Comparison of ENCODE assay signal across 19 mouse cellular contexts in the genomic region with DNA sequence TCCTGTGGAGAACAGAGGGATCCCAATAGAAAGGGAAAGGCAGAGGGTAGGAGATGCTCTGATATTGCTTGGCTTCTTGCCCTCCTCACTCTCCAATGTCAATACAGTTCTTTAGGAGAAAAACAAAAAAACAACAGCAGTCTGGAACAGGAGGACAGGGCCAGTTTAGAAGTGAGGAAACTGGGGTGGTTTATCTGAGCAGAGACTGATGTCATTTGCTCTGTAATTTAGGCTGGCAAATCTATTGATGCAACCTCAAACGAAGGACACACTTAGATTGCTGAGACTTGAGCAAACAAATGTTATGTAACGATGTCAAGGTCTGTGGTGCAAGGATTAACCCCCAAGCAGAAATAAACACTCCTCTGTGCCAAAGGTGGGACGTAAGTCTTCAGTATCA.
DNase-seq lines count a peak whose midpoint lies in the region; ATAC-seq and TF ChIP-seq lines count a peak whose summit lies in the region.
"Had no signal": no experiment of that assay in that cellular context is flagged by ENCODE, and none has a peak within 500 bp of the region (broad histone marks: within the 10 kb centered on the region; RNA-seq: fewer than 3 reads in every experiment).

No protein-coding gene starts in this region.

- H3K9me3 ChIP-seq in heart, embryonic 10.5 days = no peaks in the 10 kb centered on the region
- no peaks in the 10 kb centered on the region for H3K9me3 ChIP-seq in liver, postnatal 0 days (ENCODE audit: low read length)
- no peaks in the 10 kb centered on the region for H3K9me3 ChIP-seq in hindbrain, embryonic 11.5 days (ENCODE audit: control insufficient read depth, low read length)
- H3K9me3 ChIP-seq: embryonic facial prominence, embryonic 12.5 days; heart, embryonic 13.5 days; midbrain, embryonic 12.5 days; neural tube, embryonic 12.5 days had no signal

- no peak overlapping the region for H3K9ac ChIP-seq in heart, adult 2 months (ENCODE audit: low read depth, low read length)
- H3K9ac ChIP-seq in liver, postnatal 0 days (replicated peaks) = no peak overlapping the region
- no peak overlapping the region for H3K9ac ChIP-seq in hindbrain, embryonic 11.5 days (ENCODE audit: low read depth, low read length)
- H3K9ac ChIP-seq: embryonic facial prominence, embryonic 12.5 days; heart, embryonic 13.5 days; hindbrain, embryonic 14.5 days; midbrain, embryonic 12.5 days; neural tube, embryonic 12.5 days had no signal

- H3K27ac ChIP-seq in heart, adult 2 months = peak overlapping the region; percentile 11
- H3K27ac ChIP-seq in heart, embryonic 10.5 days = no peak overlapping the region
- peak overlapping the region; percentile 77 for H3K27ac ChIP-seq in liver, postnatal 0 days (ENCODE audit: low read depth)
- H3K27ac ChIP-seq in hindbrain, embryonic 11.5 days (ENCODE audit: low read depth, low read length) = no peak overlapping the region
- H3K27ac ChIP-seq: embryonic facial prominence, embryonic 12.5 days; heart, embryonic 13.5 days; hindbrain, embryonic 14.5 days; macrophage; midbrain, embryonic 12.5 days; neural tube, embryonic 12.5 days had no signal

- TF ChIP-seq EP300 in heart, adult 2 months (IDR thresholded peaks at IDR 0.05; ENCODE audit: insufficient read depth, low read depth, low read length) = no peak
- TF ChIP-seq EP300 in liver, postnatal 0 days (IDR thresholded peaks at IDR 0.05; ENCODE audit: low read depth) = peak; percentile 56; the same call in 1 of the 2 replicates

- ATAC-seq in liver, postnatal 0 days = peak; percentile 94
- no peak for ATAC-seq in hindbrain, embryonic 11.5 days (ENCODE audit: low FRiP score)
- ATAC-seq: forebrain, embryonic 14.5 days had no signal

- H3K36me3 ChIP-seq in heart, adult 2 months (ENCODE audit: control insufficient read depth, insufficient read depth, low read length) = no peaks in the 10 kb centered on the region; the same call in none of the 2 replicates
- no peaks in the 10 kb centered on the region for H3K36me3 ChIP-seq in heart, embryonic 10.5 days
- no peaks in the 10 kb centered on the region for H3K36me3 ChIP-seq in liver, postnatal 0 days (replicated peaks; ENCODE audit: insufficient read depth, low read length)
- no peaks in the 10 kb centered on the region for H3K36me3 ChIP-seq in hindbrain, embryonic 11.5 days (ENCODE audit: control insufficient read depth, insufficient read depth, low read length)
- H3K36me3 ChIP-seq: embryonic facial prominence, embryonic 12.5 days; heart, embryonic 13.5 days; midbrain, embryonic 12.5 days; neural tube, embryonic 12.5 days had no signal

- no peak for TF ChIP-seq POLR2A in heart, adult 2 months (IDR thresholded peaks at IDR 0.05; ENCODE audit: insufficient read depth, low read depth, low read length)

- H3K4me1 ChIP-seq in heart, adult 2 months (ENCODE audit: control insufficient read depth, insufficient read depth, low read length) = peaks cover 12% of the 10 kb centered on the region
- peaks cover 48% of the 10 kb centered on the region for H3K4me1 ChIP-seq in heart, embryonic 10.5 days
- peaks cover 21% of the 10 kb centered on the region for H3K4me1 ChIP-seq in liver, postnatal 0 days (ENCODE audit: insufficient read depth)
- H3K4me1 ChIP-seq in hindbrain, embryonic 11.5 days (replicated peaks; ENCODE audit: control insufficient read depth, insufficient read depth, low read length) = no peaks in the 10 kb centered on the region
- H3K4me1 ChIP-seq: midbrain, embryonic 12.5 days; neural tube, embryonic 12.5 days had no signal

- no peak overlapping the region for H3K4me3 ChIP-seq in heart, adult 2 months
- H3K4me3 ChIP-seq in heart, embryonic 10.5 days = no peak overlapping the region
- H3K4me3 ChIP-seq in liver, postnatal 0 days (ENCODE audit: low read depth, low read length) = no peak overlapping the region
- no peak overlapping the region for H3K4me3 ChIP-seq in hindbrain, embryonic 11.5 days (ENCODE audit: low read depth, low read length)
- H3K4me3 ChIP-seq: embryonic facial prominence, embryonic 12.5 days; erythroblast, embryonic 14.5 days; heart, embryonic 13.5 days; midbrain, embryonic 12.5 days; neural tube, embryonic 12.5 days had no signal

- 68% methylated on average over 3 of the region's 3 CpGs for WGBS in heart, adult 2 months
- 73% methylated on average over 3 of the region's 3 CpGs for WGBS in heart, embryonic 10.5 days
- WGBS in liver, postnatal 0 days (ENCODE audit: insufficient replicate concordance) = 50% methylated on average over 3 of the region's 3 CpGs
- WGBS in hindbrain, embryonic 11.5 days = 96% methylated on average over 3 of the region's 3 CpGs

- intact Hi-C loops in heart, adult 2 months (cut with DNase I) = no loop called here

- H3K79me2 ChIP-seq in heart, adult 2 months (replicated peaks; ENCODE audit: control insufficient read depth, insufficient read depth, low read length) = no peaks in the 10 kb centered on the region; the same call in 1 of the 2 replicates

- H3K27me3 ChIP-seq in heart, adult 2 months (ENCODE audit: control insufficient read depth, insufficient read depth, low read length) = no peaks in the 10 kb centered on the region
- H3K27me3 ChIP-seq in heart, embryonic 10.5 days (ENCODE audit: insufficient read depth, poor library complexity, severe bottlenecking) = no peaks in the 10 kb centered on the region
- H3K27me3 ChIP-seq in liver, postnatal 0 days (ENCODE audit: insufficient read depth, low read length) = no peaks in the 10 kb centered on the region
- H3K27me3 ChIP-seq in hindbrain, embryonic 11.5 days (ENCODE audit: control insufficient read depth, insufficient read depth, low read length) = no peaks in the 10 kb centered on the region
- H3K27me3 ChIP-seq: embryonic facial prominence, embryonic 12.5 days; heart, embryonic 13.5 days; midbrain, embryonic 12.5 days; neural tube, embryonic 12.5 days had no signal

- TF ChIP-seq CTCF in heart, adult 2 months (IDR thresholded peaks at IDR 0.05) = no peak
- no peak for TF ChIP-seq CTCF in liver, postnatal 0 days (IDR thresholded peaks at IDR 0.05; ENCODE audit: low read depth)

- DNase-seq in heart, adult 2 months = no peak
- DNase-seq in heart, embryonic 10.5 days (ENCODE audit: low spot score) = no peak
- peak; percentile 37 for DNase-seq in lung, postnatal 36 days
- no peak for DNase-seq in lung, postnatal 14 days
- no peak for DNase-seq in liver, postnatal 0 days
- DNase-seq in layer of hippocampus, postnatal 36 days = no peak
- DNase-seq in hindbrain, embryonic 11.5 days (ENCODE audit: low spot score) = no peak
- DNase-seq: cerebellum, postnatal 10 days; gastrocnemius, postnatal 36 days; spleen, adult 18-20 months; thymus, adult 2 months had no signal

- no peak overlapping the region for H3K4me2 ChIP-seq in liver, postnatal 0 days (ENCODE audit: low read depth, low read length)
- H3K4me2 ChIP-seq in hindbrain, embryonic 11.5 days (replicated peaks; ENCODE audit: low read depth, low read length) = no peak overlapping the region
- H3K4me2 ChIP-seq: embryonic facial prominence, embryonic 12.5 days; heart, embryonic 13.5 days; hindbrain, embryonic 14.5 days; midbrain, embryonic 12.5 days; neural tube, embryonic 12.5 days had no signal

Comparison
In these comparisons a context has a peak if more than half of its experiments do, and no peak if none do; other contexts are left out.
1. H3K27ac ChIP-seq: peak in heart, adult 2 months (single experiment) and liver, postnatal 0 days (single experiment); none in heart, embryonic 10.5 days (single experiment) and hindbrain, embryonic 11.5 days (single experiment).